Mouse (Mus musculus) c-Kit-positive CD71-negative TER-119-negative erythroid progenitor cells, embryonic 14.5 days (primary cell): ENCODE results near the gene Gm813.

Experiments
- DNase-seq: peaks from one replicate; pipeline ENCODE4 v3.0.0-alpha.2; 2013; ENCODE audit warnings: low read depth

The Gm813 gene

DNA sequence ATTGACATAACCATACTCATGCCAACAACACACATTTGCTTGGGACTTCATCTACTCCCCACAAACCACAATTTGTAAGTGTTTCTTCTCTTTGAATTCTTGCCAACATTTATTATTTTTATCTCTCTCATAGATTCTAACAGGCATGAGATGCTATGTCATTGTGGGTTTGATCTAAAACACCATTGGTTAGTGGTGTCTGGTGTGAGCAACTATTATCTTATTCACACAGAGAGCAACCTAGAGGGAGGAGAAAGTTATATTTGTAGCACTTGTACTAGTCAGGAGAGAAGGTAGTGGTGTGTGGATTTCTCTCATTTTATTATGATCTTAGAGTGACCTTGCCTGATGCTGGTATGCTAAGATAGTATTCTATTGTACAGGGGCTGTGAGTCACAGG lies 12.1 kb downstream of the Gm813 start:
- no peak for DNase-seq

DNA sequence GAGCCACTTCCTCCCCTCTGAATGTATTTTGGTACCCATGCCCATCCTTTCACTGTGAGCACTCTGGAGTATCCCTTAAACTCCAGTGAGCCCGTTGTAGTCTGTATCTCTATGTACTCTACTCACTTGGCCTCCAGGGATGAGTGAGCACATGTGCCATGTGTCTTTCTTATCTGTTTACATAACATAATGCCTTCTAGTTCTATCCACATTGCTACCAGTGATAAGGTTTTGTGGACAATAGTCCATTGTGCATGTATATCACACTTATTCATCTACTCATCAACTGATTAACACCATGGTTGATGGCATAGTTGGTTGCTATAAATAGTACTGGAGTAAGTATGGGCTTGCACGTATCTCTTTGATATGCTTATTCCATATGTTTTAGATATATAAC lies 12.9 kb downstream of the Gm813 start:
- no peak for DNase-seq

DNA sequence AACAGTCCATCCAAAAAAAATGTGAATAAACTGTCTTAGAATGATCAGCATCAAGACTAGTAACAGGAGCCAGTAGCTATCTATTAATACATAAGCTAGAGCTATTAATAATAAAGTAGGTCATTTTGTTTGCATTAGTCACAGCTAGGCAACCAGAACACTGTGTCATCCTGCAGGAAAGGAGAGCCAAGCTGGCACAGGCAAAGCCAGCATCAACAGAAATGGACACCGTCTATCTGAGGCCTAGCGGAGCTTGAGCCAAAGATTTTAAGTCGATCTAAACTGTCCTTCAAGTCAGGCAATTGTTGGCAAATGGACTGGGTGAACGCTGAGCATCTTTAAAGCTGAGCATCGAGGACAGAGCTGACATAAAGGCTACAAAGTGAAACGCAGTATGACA lies 15.9 kb downstream of the Gm813 start:
- DNase-seq, result no peak

DNA sequence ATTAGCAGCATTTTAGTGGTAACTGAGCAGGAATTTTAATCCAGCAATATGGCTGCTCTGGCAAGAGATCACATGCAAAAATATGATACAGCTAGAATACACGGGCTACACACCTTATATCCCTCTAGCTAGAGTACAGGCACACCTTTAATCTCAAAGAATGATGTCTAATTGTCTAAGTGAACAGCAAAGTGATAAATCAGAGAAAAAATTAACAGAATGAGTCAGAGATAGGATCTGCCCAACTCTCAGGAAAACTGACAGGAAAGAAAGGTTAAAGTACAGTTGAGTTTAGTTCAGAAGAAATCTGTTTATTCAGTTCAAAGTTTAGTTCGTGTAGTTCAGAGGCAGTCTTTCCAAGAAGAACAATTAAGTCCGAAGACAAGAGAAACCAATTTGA lies 25.5 kb downstream of the Gm813 start:
- DNase-seq, result no peak

DNA sequence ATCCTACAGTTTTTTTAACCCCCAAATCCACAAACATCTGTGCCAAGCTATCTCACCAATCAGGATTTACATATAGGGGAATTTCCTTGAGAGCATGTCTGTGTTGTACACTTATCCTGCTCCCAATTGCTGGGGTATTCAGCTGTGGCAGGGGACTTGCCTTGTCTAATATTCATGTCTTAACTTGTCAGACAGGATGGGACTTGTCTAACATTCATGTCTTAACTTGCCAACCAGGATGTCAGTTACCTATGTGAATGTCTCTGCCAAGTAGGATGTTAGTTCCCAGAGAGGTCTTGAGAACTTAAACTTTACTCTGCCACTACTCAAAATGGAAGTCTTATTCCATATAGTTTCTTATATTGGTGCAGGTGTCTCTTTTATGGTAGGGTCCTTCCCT lies 27.3 kb downstream of the Gm813 start:
- no peak for DNase-seq

DNA sequence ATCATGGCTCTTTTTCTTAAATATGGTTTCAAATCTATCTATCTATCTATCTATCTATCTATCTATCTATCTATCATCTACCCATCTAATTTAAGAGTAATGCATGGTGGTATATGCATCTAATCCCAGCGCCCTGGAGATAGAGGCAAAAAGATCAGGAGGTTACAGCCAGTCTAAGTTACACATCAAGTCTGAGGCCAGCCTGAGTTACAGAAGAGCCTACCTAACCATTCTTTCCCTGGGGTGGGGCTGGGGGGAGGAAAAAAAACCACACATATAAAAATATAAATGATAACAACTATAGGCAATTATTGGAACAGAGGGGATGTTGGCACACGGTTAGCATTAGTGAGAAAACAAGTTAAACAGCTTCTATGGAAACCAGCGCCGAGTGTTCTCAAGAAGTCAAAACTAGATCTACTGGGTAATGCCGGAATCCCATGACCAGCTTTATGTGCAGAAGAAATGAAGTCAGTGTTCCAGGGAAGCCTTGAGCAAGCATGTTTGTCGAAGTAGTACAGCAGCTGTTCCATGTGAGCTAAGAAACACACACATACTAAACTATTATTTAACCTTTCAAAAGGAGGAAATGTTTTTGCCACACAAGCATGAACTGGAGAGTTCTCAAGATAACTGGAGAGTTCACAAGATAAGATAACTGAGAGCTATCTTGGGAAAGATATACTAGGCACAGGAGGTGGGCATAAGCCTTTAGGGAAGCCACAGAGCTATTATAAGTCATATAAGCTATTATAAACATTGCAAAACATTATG lies 42.6 kb downstream of the Gm813 start:
- no peak for DNase-seq

DNA sequence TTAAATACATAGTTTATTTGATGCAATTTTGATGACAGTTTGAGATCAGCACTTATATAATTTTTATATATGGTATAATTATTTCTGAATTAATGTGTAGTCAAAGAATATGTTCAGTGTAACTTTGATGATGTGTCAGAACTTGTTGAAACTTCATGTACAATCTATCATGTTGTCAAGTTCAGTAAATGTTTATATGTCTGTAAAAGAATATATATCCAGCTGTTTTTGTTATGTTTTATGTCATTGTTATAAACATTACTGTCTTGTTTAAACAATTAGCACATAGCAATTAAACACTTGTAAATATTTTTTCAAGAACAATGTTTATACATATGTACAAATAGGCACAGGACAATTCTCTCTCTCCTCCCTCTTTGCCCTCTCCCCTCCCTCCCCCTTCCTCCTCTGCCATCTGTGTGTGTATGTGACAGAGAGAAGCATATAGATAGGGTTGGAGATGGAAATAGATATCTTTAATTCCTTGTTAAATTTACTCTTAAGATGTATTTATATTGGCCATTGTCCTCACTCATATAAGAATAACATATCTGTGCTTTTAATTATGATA lies 46.0 kb downstream of the Gm813 start:
- DNase-seq, result no peak
